Mouse (Mus musculus) kidney, adult 2 months (tissue): ENCODE data around the gene C1s1.
"Not testable (repeated sequence)": the region's sequence is repeated elsewhere in the genome, so short reads cannot be mapped to it uniquely, and the experiment has no call there.

Experiments
- CTCF ChIP-seq: fragments of 200-500 bp; conservative IDR thresholded peaks from 2 replicates; pipeline ENCODE4 v1.5.1; 2011; ENCODE audit warnings: low read depth, mild to moderate bottlenecking, control low read depth, low read length, moderate library complexity, mixed read lengths; ENCODE audit not compliant: insufficient read depth, insufficient read length
- POLR2A ChIP-seq: fragments of 200-500 bp; IDR thresholded peaks from one replicate; pipeline ENCODE4 v1.6.1; 2011; ENCODE audit warnings: low read depth, low read length, control low read depth

- peak; percentile 49 for TF ChIP-seq CTCF
- TF ChIP-seq POLR2A, result not testable (repeated sequence)
Measured at GRCm38 (mm10) chr6:124542284-124542683, at the start of gene C1s1.
